Mouse (Mus musculus): ENCODE results near the gene Kcnh3. TPM values are rescaled to one million over a fixed set of nuclear protein-coding genes. Genes with fewer than 3 reads are reported as not detected.

Gene Kcnh3
- polyA plus RNA-seq, 1 experiment: not detected

DNA sequence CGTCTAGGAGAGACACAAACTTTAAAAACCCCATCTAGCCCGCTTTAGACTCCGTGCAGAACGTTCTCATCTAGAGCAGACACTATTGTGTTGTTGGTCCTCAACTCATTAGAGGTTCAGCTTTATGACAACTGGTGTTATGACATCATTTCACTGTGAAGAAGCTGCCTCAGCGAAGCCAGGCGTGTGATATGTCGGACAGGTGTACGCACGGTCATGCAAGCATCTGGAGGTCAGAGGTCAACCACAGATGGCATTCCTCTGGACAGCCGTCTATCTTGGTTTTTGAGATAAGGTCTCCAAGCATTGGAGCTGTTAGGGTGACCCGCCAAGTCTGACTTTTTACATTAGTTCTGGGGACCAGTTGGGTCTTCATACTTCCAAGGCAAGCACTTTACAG is 65.9 kb downstream of the Kcnh3 start:
- Histone ChIP-seq H3K4me1 (ENCODE audit: control insufficient read depth, insufficient read depth, insufficient read length, low read length) (no peaks in the 10 kb centered on the region), H3K27ac (replicated peaks; ENCODE audit: low read depth, low read length) (no peak overlapping the region), H3K4me3 (ENCODE audit: insufficient read depth, low read depth, low read length) (no peak overlapping the region)

Other genes with a start within 250 kb of the Kcnh3 start
- 10.3 and 28.1 TPM in 2 replicates for gene Tuba1c, start 195.0 kb upstream of the Kcnh3 start, polyA plus RNA-seq (2012; ENCODE audit: insufficient read depth, insufficient read length, missing spikeins)
- not detected in 2 replicates for gene Prph, start 169.7 kb upstream of the Kcnh3 start, polyA plus RNA-seq (2012; ENCODE audit: insufficient read depth, insufficient read length, missing spikeins)
- not detected in 2 replicates for gene Troap, start 150.3 kb upstream of the Kcnh3 start, polyA plus RNA-seq (2012; ENCODE audit: insufficient read depth, insufficient read length, missing spikeins)
- gene C1ql4, start 137.0 kb upstream of the Kcnh3 start, polyA plus RNA-seq (2012; ENCODE audit: insufficient read depth, insufficient read length, missing spikeins): not detected in 2 replicates
- gene Dnajc22, start 131.7 kb upstream of the Kcnh3 start, polyA plus RNA-seq (2012; ENCODE audit: insufficient read depth, insufficient read length, missing spikeins): 6.8 and 9.6 TPM in 2 replicates
- 8.5 and 10.9 TPM in 2 replicates for gene Spats2, start 98.9 kb upstream of the Kcnh3 start, polyA plus RNA-seq (2012; ENCODE audit: insufficient read depth, insufficient read length, missing spikeins)
- gene Mcrs1, start 27.1 kb downstream of the Kcnh3 start, polyA plus RNA-seq (2012; ENCODE audit: insufficient read depth, insufficient read length, missing spikeins): 23.3 and 30.6 TPM in 2 replicates
- gene Prpf40b, start 70.2 kb downstream of the Kcnh3 start, polyA plus RNA-seq (2012; ENCODE audit: insufficient read depth, insufficient read length, missing spikeins): 17.9 and 18.5 TPM in 2 replicates
- gene Fam186b, start 71.0 kb downstream of the Kcnh3 start, polyA plus RNA-seq (2012; ENCODE audit: insufficient read depth, insufficient read length, missing spikeins): not detected in 2 replicates
- 3.6 and 6.7 TPM in 2 replicates for gene Fmnl3, start 145.6 kb downstream of the Kcnh3 start, polyA plus RNA-seq (2012; ENCODE audit: insufficient read depth, insufficient read length, missing spikeins)
- 290 and 634 TPM in 2 replicates for gene Tmbim6, start 168.0 kb downstream of the Kcnh3 start, polyA plus RNA-seq (2012; ENCODE audit: insufficient read depth, insufficient read length, missing spikeins)
- gene Nckap5l, start 232.9 kb downstream of the Kcnh3 start, polyA plus RNA-seq (2012; ENCODE audit: insufficient read depth, insufficient read length, missing spikeins): 1.1 and 1.9 TPM in 2 replicates
- gene Bcdin3d, start 249.9 kb downstream of the Kcnh3 start, polyA plus RNA-seq (2012; ENCODE audit: insufficient read depth, insufficient read length, missing spikeins): 3.3 and 8.0 TPM in 2 replicates

All from brown adipose tissue, adult 24 weeks (tissue).